ENCODE assay signal across 20 mouse cellular contexts in genomic region chr7:104167105-104167504, GRCm38 (mm10). TPM values are rescaled to one million over a fixed set of nuclear protein-coding genes. Genes with fewer than 3 reads are reported as not detected.
DNase-seq lines count a peak whose midpoint lies in the region; ATAC-seq and TF ChIP-seq lines count a peak whose summit lies in the region.
"Had no signal": no experiment of that assay in that cellular context is flagged by ENCODE, and none has a peak within 500 bp of the region (broad histone marks: within the 10 kb centered on the region; RNA-seq: fewer than 3 reads in every experiment).

No protein-coding gene starts in this region.

- no peak overlapping the region for H3K9ac ChIP-seq in lung, postnatal 0 days (replicated peaks; ENCODE audit: low read depth)
- H3K9ac ChIP-seq: embryonic facial prominence, embryonic 12.5 days; heart, embryonic 15.5 days; hindbrain, embryonic 14.5 days; liver, embryonic 15.5 days; stomach, embryonic 15.5 days had no signal

- TF ChIP-seq EP300 in lung, postnatal 0 days (IDR thresholded peaks at IDR 0.05): no peak

- no peak overlapping the region for H3K27ac ChIP-seq in lung, postnatal 0 days (ENCODE audit: low read length)
- H3K27ac ChIP-seq: embryonic facial prominence, embryonic 12.5 days; heart, embryonic 15.5 days; hindbrain, embryonic 14.5 days; liver, embryonic 15.5 days; midbrain, embryonic 10.5 days; stomach, embryonic 15.5 days had no signal

- no peaks in the 10 kb centered on the region for H3K4me1 ChIP-seq in lung, postnatal 0 days (ENCODE audit: insufficient read depth, low read depth, low read length)
- H3K4me1 ChIP-seq: embryonic facial prominence, embryonic 12.5 days; heart, embryonic 15.5 days; liver, embryonic 15.5 days; midbrain, embryonic 10.5 days; stomach, embryonic 15.5 days had no signal

- peak; percentile 36 for DNase-seq in lung, postnatal 0 days (ENCODE audit: low spot score)
- DNase-seq in lung, postnatal 25 days (ENCODE audit: low spot score): no peak
- no peak for DNase-seq in right cerebral cortex, postnatal 14 days
- no peak for DNase-seq in heart, adult 9 months (ENCODE audit: low spot score in 2 of 2)
- no peak for DNase-seq in spleen, postnatal 14 days (ENCODE audit: low spot score in 2 of 2)
- DNase-seq: adrenal gland, postnatal 36 days; cerebellum, postnatal 25 days; layer of hippocampus, adult 9-11 months had no signal

- H3K4me2 ChIP-seq in lung, postnatal 0 days (replicated peaks; ENCODE audit: low read depth, low read length): no peak overlapping the region
- H3K4me2 ChIP-seq: embryonic facial prominence, embryonic 12.5 days; heart, embryonic 15.5 days; hindbrain, embryonic 14.5 days; liver, embryonic 15.5 days; stomach, embryonic 15.5 days had no signal

- no peaks in the 10 kb centered on the region for H3K27me3 ChIP-seq in lung, postnatal 0 days (replicated peaks; ENCODE audit: insufficient read depth, low read length)
- H3K27me3 ChIP-seq: embryonic facial prominence, embryonic 12.5 days; heart, embryonic 15.5 days; liver, embryonic 15.5 days; stomach, embryonic 15.5 days had no signal

- peak; percentile 35; the same call in 1 of the 2 replicates for TF ChIP-seq CTCF in lung, postnatal 0 days (IDR thresholded peaks at IDR 0.05)

- 64% methylated on average over 6 of the region's 6 CpGs for WGBS in lung, postnatal 0 days

- H3K36me3 ChIP-seq in lung, postnatal 0 days (ENCODE audit: insufficient read depth, low read length): no peaks in the 10 kb centered on the region
- H3K36me3 ChIP-seq: embryonic facial prominence, embryonic 12.5 days; heart, embryonic 15.5 days; liver, embryonic 15.5 days; midbrain, embryonic 10.5 days; stomach, embryonic 15.5 days had no signal

- no peaks in the 10 kb centered on the region for H3K9me3 ChIP-seq in lung, postnatal 0 days (ENCODE audit: low read length)
- H3K9me3 ChIP-seq: embryonic facial prominence, embryonic 12.5 days; heart, embryonic 15.5 days; liver, embryonic 15.5 days; midbrain, embryonic 10.5 days; stomach, embryonic 15.5 days had no signal

- H3K4me3 ChIP-seq in lung, postnatal 0 days (ENCODE audit: low read depth, low read length): no peak overlapping the region
- H3K4me3 ChIP-seq: embryonic facial prominence, embryonic 12.5 days; heart, embryonic 15.5 days; liver, embryonic 15.5 days; midbrain, embryonic 10.5 days; myocyte; stomach, embryonic 15.5 days had no signal

- ATAC-seq in lung, postnatal 0 days: peak; percentile 23; the same call in 1 of the 2 replicates
- peak; percentile 30 for ATAC-seq in common myeloid progenitor, adult 5-6 weeks (replicated peaks; ENCODE audit: low read depth, poor library complexity, severe bottlenecking)
- ATAC-seq in megakaryocyte progenitor cell, adult 5-6 weeks (replicated peaks; ENCODE audit: poor library complexity): peak; percentile 45

RNA-seq across cellular contexts. Expression of gene Olfm5, which starts 2.5 kb away (rescaled TPM):
- polyA plus RNA-seq in lung, postnatal 0 days (2015; fragmentation: Nextera tagmentation; extraction: Ambion mirVana): not detected in 2 replicates
- not detected in 2 replicates for total RNA-seq in common myeloid progenitor, adult 5-6 weeks (2017)
- total RNA-seq in megakaryocyte progenitor cell, adult 5-6 weeks (2015): 0.15 TPM in 1 of 2 replicates, not detected in the other
- total RNA-seq in megakaryocyte progenitor cell, adult 5-6 weeks (2017): 0.17 TPM in 1 of 2 replicates, not detected in the other
- total RNA-seq: adrenal gland, postnatal 36 days; gastrocnemius, postnatal 4 days; left cerebral cortex, postnatal 14 days had no signal
- polyA plus RNA-seq: heart, embryonic 15.5 days; hindbrain, embryonic 14.5 days; kidney, embryonic 14.5 days; liver, embryonic 15.5 days; midbrain, embryonic 10.5 days; myocyte; stomach, embryonic 15.5 days had no signal

RNA-seq across cellular contexts. Expression of gene Olfr648, which starts 16.1 kb away (rescaled TPM):
- 0.13 TPM in 1 of 2 replicates, not detected in the other for polyA plus RNA-seq in lung, postnatal 0 days (2015; fragmentation: Nextera tagmentation; extraction: Ambion mirVana)
- total RNA-seq in common myeloid progenitor, adult 5-6 weeks (2017): not detected in 2 replicates
- not detected in 2 replicates for total RNA-seq in megakaryocyte progenitor cell, adult 5-6 weeks (2015)
- total RNA-seq in megakaryocyte progenitor cell, adult 5-6 weeks (2017): not detected in 2 replicates
- total RNA-seq: adrenal gland, postnatal 36 days; gastrocnemius, postnatal 4 days had no signal
- polyA plus RNA-seq: myocyte had no signal

RNA-seq across cellular contexts. Expression of gene Ubqlnl, which starts 16.7 kb away (rescaled TPM):
- not detected in 2 replicates for polyA plus RNA-seq in lung, postnatal 0 days (2015; fragmentation: Nextera tagmentation; extraction: Ambion mirVana)
- total RNA-seq in common myeloid progenitor, adult 5-6 weeks (2017): 0.05 TPM in 1 of 2 replicates, not detected in the other
- total RNA-seq in megakaryocyte progenitor cell, adult 5-6 weeks (2015): not detected in 2 replicates
- total RNA-seq in megakaryocyte progenitor cell, adult 5-6 weeks (2017): not detected in 2 replicates
- total RNA-seq: adrenal gland, postnatal 36 days; gastrocnemius, postnatal 4 days; left cerebral cortex, postnatal 14 days had no signal
- polyA plus RNA-seq: embryonic facial prominence, embryonic 12.5 days; heart, embryonic 15.5 days; hindbrain, embryonic 14.5 days; kidney, embryonic 14.5 days; liver, embryonic 15.5 days; midbrain, embryonic 10.5 days; myocyte; stomach, embryonic 15.5 days had no signal

RNA-seq across cellular contexts. Expression of gene Ubqln3, which starts 24.0 kb away (rescaled TPM):
- not detected in 2 replicates for polyA plus RNA-seq in lung, postnatal 0 days (2015; fragmentation: Nextera tagmentation; extraction: Ambion mirVana)
- total RNA-seq in common myeloid progenitor, adult 5-6 weeks (2017): not detected in 2 replicates
- not detected in 2 replicates for total RNA-seq in megakaryocyte progenitor cell, adult 5-6 weeks (2015)
- not detected in 2 replicates for total RNA-seq in megakaryocyte progenitor cell, adult 5-6 weeks (2017)
- total RNA-seq: adrenal gland, postnatal 36 days; gastrocnemius, postnatal 4 days; left cerebral cortex, postnatal 14 days had no signal
- polyA plus RNA-seq: embryonic facial prominence, embryonic 12.5 days; heart, embryonic 15.5 days; hindbrain, embryonic 14.5 days; kidney, embryonic 14.5 days; liver, embryonic 15.5 days; midbrain, embryonic 10.5 days; myocyte; stomach, embryonic 15.5 days had no signal

RNA-seq across cellular contexts. Expression of gene Olfr649, which starts 28.7 kb away (rescaled TPM):
- not detected in 2 replicates for polyA plus RNA-seq in lung, postnatal 0 days (2015; fragmentation: Nextera tagmentation; extraction: Ambion mirVana)
- not detected in 2 replicates for total RNA-seq in common myeloid progenitor, adult 5-6 weeks (2017)
- not detected in 2 replicates for total RNA-seq in megakaryocyte progenitor cell, adult 5-6 weeks (2015)
- total RNA-seq in megakaryocyte progenitor cell, adult 5-6 weeks (2017): not detected in 2 replicates
- total RNA-seq: adrenal gland, postnatal 36 days; gastrocnemius, postnatal 4 days; left cerebral cortex, postnatal 14 days had no signal
- polyA plus RNA-seq: embryonic facial prominence, embryonic 12.5 days; heart, embryonic 15.5 days; hindbrain, embryonic 14.5 days; kidney, embryonic 14.5 days; liver, embryonic 15.5 days; midbrain, embryonic 10.5 days; myocyte; stomach, embryonic 15.5 days had no signal
